Mouse (Mus musculus): ENCODE results near the gene Gm49380. TPM values are rescaled to one million over a fixed set of nuclear protein-coding genes. Genes with fewer than 3 reads are reported as not detected.
A peak's percentile ranks its signal among the peaks of the same experiment; 100 is the strongest.

The Gm49380 gene
- total and polyA plus RNA-seq, 3 experiments: 0.21 to 0.23 TPM; not detected in 1

DNA sequence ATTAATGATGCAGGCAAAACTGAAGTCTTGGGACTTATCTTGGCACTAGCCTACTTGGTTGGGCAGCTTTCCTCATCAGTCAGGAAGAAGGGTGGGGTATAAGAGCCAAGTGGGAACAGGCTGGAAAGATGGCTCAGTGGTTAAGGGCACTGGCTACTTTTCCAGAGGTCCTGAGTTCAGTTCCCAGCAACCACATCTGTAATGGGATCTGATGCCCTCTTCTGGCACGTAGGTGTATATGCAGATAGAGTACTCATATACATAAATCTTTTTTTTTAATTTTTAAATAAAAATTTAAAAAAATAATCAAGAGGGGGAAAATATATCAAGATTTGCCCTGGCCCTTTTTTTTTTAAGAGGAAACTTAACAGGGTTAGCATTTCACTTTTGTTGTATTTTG is 48.1 kb downstream of the Gm49380 start:
- H3K4me3 ChIP-seq: no peak overlapping the region
- no peak for DNase-seq
- no peaks in the 10 kb centered on the region for H3K27me3 ChIP-seq (ENCODE audit: control insufficient read depth, insufficient read depth, low read length)
- no peak for TF ChIP-seq POLR2A (IDR thresholded peaks at IDR 0.05; ENCODE audit: insufficient read depth, low read depth, low read length)
- TF ChIP-seq CTCF (IDR thresholded peaks at IDR 0.05): peak; percentile 43
- no peak overlapping the region for H3K9ac ChIP-seq (ENCODE audit: low read depth, low read length)
- H3K36me3 ChIP-seq (ENCODE audit: control insufficient read depth, insufficient read depth, low read length): no peaks in the 10 kb centered on the region
- H3K79me2 ChIP-seq (replicated peaks; ENCODE audit: control insufficient read depth, insufficient read depth, low read length): no peaks in the 10 kb centered on the region
- no peak overlapping the region for H3K27ac ChIP-seq
- WGBS: 27% methylated on average over 1 of the region's 1 CpGs
- H3K4me1 ChIP-seq (ENCODE audit: control insufficient read depth, insufficient read depth, low read length): 0 out of 2 replicates have a peak, but pooled peaks cover 1% of the 10 kb centered on the region
- intact Hi-C loops (cut with DNase I): no loop called here

DNA sequence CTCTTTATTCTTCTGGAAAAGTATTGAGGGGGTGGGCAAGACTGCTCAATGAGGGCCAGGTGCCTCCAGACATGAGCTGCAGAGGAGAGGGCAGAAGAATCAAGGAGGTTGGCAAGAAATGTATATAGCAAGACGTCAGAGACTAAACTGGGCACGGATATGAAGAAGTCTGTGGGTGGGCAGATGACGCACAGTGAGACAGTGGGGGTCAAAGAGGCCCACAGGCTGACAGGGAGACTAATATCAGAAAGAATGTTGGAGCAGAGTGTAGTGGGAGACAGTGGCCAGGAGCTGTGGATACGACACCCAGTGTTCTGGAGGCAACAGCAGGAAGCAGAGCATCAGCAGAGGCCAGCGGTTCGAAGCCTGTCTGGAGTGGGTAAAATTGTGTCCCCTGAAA is 54.7 kb downstream of the Gm49380 start:
- TF ChIP-seq EP300 (IDR thresholded peaks at IDR 0.05; ENCODE audit: insufficient read depth, low read depth, low read length): no peak
- TF ChIP-seq POLR2A (IDR thresholded peaks at IDR 0.05; ENCODE audit: insufficient read depth, low read depth, low read length): no peak
- no peak for TF ChIP-seq CTCF (IDR thresholded peaks at IDR 0.05)
- H3K4me1 ChIP-seq (ENCODE audit: control insufficient read depth, insufficient read depth, low read length): no peaks in the 10 kb centered on the region
- intact Hi-C loops (cut with DNase I): no loop called here
- H3K27me3 ChIP-seq (ENCODE audit: control insufficient read depth, insufficient read depth, low read length): no peaks in the 10 kb centered on the region
- H3K27ac ChIP-seq: no peak overlapping the region
- H3K36me3 ChIP-seq (ENCODE audit: control insufficient read depth, insufficient read depth, low read length): no peaks in the 10 kb centered on the region
- no peak overlapping the region for H3K4me3 ChIP-seq
- no peak for DNase-seq
- 76% methylated on average over 6 of the region's 6 CpGs for WGBS
- H3K9ac ChIP-seq (ENCODE audit: low read depth, low read length): no peak overlapping the region
- H3K79me2 ChIP-seq (replicated peaks; ENCODE audit: control insufficient read depth, insufficient read depth, low read length): no peaks in the 10 kb centered on the region

DNA sequence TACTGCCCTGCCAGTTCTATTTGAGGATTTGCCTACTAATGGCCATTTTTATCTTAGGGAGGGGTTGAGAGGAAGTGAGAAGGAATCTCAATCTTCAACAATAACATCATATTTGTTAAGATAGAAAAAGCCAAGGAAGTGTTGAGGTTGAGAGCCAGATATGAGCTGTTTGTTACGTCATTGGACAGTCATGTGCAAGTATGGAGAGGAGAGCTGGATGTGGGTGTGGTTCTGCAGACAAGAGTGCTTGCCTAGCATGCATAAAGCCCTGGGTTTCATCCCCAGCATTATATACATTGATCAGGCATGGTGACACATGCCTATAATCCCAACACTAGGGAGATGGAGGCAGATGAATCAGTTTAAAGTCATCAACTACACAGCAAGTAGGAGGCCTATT is 59.4 kb downstream of the Gm49380 start:
- Histone ChIP-seq H3K4me1 (ENCODE audit: control insufficient read depth, insufficient read depth, low read length) (no peaks in the 10 kb centered on the region), H3K9ac (ENCODE audit: low read depth, low read length) (no peak overlapping the region), H3K27me3 (ENCODE audit: control insufficient read depth, insufficient read depth, low read length) (no peaks in the 10 kb centered on the region), H3K4me3 (no peak overlapping the region), H3K27ac (no peak overlapping the region), H3K36me3 (ENCODE audit: control insufficient read depth, insufficient read depth, low read length) (no peaks in the 10 kb centered on the region), H3K79me2 (replicated peaks; ENCODE audit: control insufficient read depth, insufficient read depth, low read length) (no peaks in the 10 kb centered on the region)
- TF ChIP-seq POLR2A (IDR thresholded peaks at IDR 0.05; ENCODE audit: insufficient read depth, low read depth, low read length): no peak
- TF ChIP-seq CTCF (IDR thresholded peaks at IDR 0.05): no peak
- TF ChIP-seq EP300 (IDR thresholded peaks at IDR 0.05; ENCODE audit: insufficient read depth, low read depth, low read length): no peak
- intact Hi-C loops (cut with DNase I): no loop called here
- WGBS: 25% methylated on average over 1 of the region's 1 CpGs
- DNase-seq: no peak

DNA sequence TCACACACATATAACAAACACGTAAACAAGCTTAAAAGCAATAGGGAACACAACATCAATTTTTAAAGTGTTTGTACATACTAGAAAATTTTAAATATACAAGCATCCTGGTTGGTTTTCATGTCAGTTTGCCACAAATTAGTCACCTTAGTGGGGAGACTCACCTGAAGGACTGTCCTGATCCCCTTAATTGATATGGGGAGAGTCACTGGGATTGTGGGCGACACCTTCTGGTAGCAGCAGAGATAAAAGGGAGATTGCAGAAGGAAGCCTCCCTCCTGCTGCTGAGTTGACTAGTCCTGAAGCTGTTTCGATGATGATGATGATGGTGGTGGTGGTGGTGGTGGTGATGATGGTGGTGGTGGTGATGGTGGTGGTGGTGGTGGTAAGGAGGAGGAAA is 60.4 kb downstream of the Gm49380 start:
- 63% methylated on average over 3 of the region's 3 CpGs for WGBS
- DNase-seq: no peak
- H3K36me3 ChIP-seq (ENCODE audit: control insufficient read depth, insufficient read depth, low read length): no peaks in the 10 kb centered on the region
- TF ChIP-seq EP300 (IDR thresholded peaks at IDR 0.05; ENCODE audit: insufficient read depth, low read depth, low read length) (no peak), CTCF (IDR thresholded peaks at IDR 0.05) (no peak), POLR2A (IDR thresholded peaks at IDR 0.05; ENCODE audit: insufficient read depth, low read depth, low read length) (no peak)
- intact Hi-C loops (cut with DNase I): no loop called here
- no peaks in the 10 kb centered on the region for H3K4me1 ChIP-seq (ENCODE audit: control insufficient read depth, insufficient read depth, low read length)
- H3K27me3 ChIP-seq (ENCODE audit: control insufficient read depth, insufficient read depth, low read length): no peaks in the 10 kb centered on the region
- no peaks in the 10 kb centered on the region for H3K79me2 ChIP-seq (replicated peaks; ENCODE audit: control insufficient read depth, insufficient read depth, low read length)
- H3K4me3 ChIP-seq: no peak overlapping the region
- H3K27ac ChIP-seq: no peak overlapping the region
- no peak overlapping the region for H3K9ac ChIP-seq (ENCODE audit: low read depth, low read length)

DNA sequence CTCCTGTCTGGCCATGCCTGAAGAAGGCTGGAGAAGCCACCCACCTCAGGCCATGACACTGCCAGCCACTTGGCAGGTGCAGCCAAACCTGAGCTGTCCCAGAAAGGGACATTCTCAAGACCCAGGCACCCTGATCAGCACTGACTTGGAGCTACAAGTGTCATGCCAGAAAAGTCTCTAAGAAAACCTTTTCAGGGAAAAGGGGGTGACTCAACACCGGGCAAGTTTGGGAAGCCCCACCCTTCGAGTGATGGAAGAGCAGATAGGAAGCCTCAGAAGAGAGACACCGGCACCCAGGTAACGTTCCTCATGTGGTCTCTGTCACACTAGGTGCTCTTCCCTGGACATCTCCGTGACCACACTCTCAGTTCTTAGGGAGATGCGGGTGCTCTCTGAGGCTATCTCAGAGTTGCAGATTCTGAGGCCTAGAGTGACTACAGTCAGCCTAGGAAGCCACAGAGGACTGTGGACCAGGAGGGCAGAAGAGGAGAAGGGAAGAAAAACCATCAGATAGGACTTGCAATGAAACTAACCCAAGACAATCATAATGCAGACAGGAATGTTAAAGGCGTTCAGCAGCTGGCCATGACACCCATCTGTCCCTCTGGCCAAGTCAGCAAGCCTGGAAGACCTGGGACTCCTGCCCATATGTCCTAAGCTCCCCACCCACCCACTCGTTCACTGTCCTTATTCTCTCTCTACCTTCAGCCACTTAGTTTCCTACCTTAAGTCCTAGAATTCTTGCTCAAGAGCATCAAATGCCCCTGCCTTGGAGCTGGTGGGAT is 63.7 kb downstream of the Gm49380 start:
- no peaks in the 10 kb centered on the region for H3K4me1 ChIP-seq (ENCODE audit: control insufficient read depth, insufficient read depth, low read length)
- no peaks in the 10 kb centered on the region for H3K79me2 ChIP-seq (replicated peaks; ENCODE audit: control insufficient read depth, insufficient read depth, low read length)
- no peak for DNase-seq
- no peak overlapping the region for H3K27ac ChIP-seq
- 0 out of 2 replicates have a peak, but pooled peaks cover under 1% of the 10 kb centered on the region for H3K27me3 ChIP-seq (ENCODE audit: control insufficient read depth, insufficient read depth, low read length)
- H3K9ac ChIP-seq (ENCODE audit: low read depth, low read length): no peak overlapping the region
- intact Hi-C loops (cut with DNase I): no loop called here
- 81% methylated on average over 8 of the region's 8 CpGs for WGBS
- H3K36me3 ChIP-seq (ENCODE audit: control insufficient read depth, insufficient read depth, low read length): no peaks in the 10 kb centered on the region
- no peak for TF ChIP-seq POLR2A (IDR thresholded peaks at IDR 0.05; ENCODE audit: insufficient read depth, low read depth, low read length)
- TF ChIP-seq EP300 (IDR thresholded peaks at IDR 0.05; ENCODE audit: insufficient read depth, low read depth, low read length): no peak
- TF ChIP-seq CTCF (IDR thresholded peaks at IDR 0.05): no peak
- no peak overlapping the region for H3K4me3 ChIP-seq

DNA sequence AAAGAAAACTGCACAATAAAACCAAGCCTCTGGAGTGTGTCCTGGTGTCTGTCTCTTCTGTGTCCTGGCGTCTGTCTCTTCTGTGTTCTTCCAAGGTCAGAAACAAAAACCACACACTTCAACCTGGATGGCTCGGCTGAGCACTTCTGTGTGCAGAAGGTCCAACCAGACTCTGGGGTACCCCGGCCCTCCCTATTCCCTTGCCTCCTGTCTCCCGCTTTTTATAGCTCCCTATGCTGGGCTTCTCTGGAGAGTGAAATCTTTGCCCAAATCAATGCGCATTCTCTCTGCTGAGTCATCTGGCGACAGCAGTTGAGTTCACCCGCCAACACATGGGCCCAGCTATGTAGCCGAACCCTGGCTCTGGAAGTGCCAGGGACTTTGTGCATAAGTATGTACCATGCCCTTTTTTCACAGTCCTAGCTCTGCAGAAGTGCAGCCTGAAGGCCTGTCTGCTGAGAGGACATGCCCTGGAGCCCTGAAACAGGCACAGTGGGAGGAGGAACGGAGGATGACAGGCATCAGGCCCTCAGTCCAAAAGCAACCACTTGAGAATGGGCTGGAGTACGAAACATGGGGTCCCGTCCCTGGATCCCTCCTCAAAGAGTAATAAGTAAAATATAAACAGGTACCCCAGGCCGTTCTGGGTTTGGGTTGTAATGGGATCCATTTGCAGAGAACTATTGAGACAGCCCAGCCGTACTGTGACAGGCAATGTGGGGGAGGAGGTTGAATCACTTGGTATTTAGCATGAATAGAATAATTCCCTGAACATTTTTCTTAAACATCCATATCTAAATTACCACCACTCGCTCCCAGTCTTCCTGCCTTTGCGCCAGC is 64.5 kb downstream of the Gm49380 start:
- H3K4me1 ChIP-seq (ENCODE audit: control insufficient read depth, insufficient read depth, low read length): no peaks in the 10 kb centered on the region
- 76% methylated on average over 15 of the region's 15 CpGs for WGBS
- H3K4me3 ChIP-seq: no peak overlapping the region
- no peaks in the 10 kb centered on the region for H3K36me3 ChIP-seq (ENCODE audit: control insufficient read depth, insufficient read depth, low read length)
- H3K9ac ChIP-seq (ENCODE audit: low read depth, low read length): no peak overlapping the region
- DNase-seq: no peak
- no peak overlapping the region for H3K27ac ChIP-seq
- TF ChIP-seq CTCF (IDR thresholded peaks at IDR 0.05) (no peak), EP300 (IDR thresholded peaks at IDR 0.05; ENCODE audit: insufficient read depth, low read depth, low read length) (no peak), POLR2A (IDR thresholded peaks at IDR 0.05; ENCODE audit: insufficient read depth, low read depth, low read length) (no peak)
- H3K79me2 ChIP-seq (replicated peaks; ENCODE audit: control insufficient read depth, insufficient read depth, low read length): no peaks in the 10 kb centered on the region
- intact Hi-C loops (cut with DNase I): no loop called here
- peaks cover 3% of the 10 kb centered on the region; the same call in 1 of the 2 replicates for H3K27me3 ChIP-seq (ENCODE audit: control insufficient read depth, insufficient read depth, low read length)
